ENCODE assay signal across 1 mouse cellular context in the genomic region with DNA sequence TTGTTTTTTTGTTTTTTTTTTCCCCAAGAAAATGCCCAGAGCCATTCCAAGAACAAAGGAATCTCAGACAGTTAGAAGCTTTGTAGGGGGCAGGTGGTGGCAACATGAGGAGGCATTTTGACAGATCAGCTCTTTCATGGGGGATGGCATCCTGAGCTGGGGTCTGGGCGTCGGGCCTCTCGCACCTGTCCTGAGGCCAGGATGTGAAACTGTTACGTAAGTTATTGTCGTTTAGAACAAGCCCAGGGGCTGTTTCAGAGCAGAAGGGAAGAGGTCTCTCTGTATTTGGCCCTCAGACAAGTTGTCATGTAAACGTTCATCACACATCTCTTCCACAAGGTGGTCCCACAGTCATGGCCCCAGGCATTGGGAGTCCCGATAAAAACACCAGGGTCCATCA.
TF ChIP-seq lines count a peak whose summit lies in the region.

No protein-coding gene starts in this region.

TF ChIP-seq in CH12.LX, 34 proteins besides CTCF, POLR2A, EP300 and RAD21 (continued from another document):
- no peak for TF ChIP-seq SMC3 (IDR thresholded peaks at IDR 0.05; ENCODE audit: low read depth, low read length)
- TF ChIP-seq HCFC1 (IDR thresholded peaks at IDR 0.05; ENCODE audit: low read depth, low read length), result no peak
- no peak for TF ChIP-seq ZKSCAN1 (IDR thresholded peaks at IDR 0.05; ENCODE audit: borderline replicate concordance, low read depth, low read length)
- TF ChIP-seq CHD2 (IDR thresholded peaks at IDR 0.05; ENCODE audit: low read length), result peak; percentile 72; the same call in 1 of the 2 replicates
- peak; percentile 70 for TF ChIP-seq MEF2A (IDR thresholded peaks at IDR 0.05; ENCODE audit: borderline replicate concordance, low read depth, low read length)
- TF ChIP-seq TCF12 (IDR thresholded peaks at IDR 0.05; ENCODE audit: low read depth, low read length), result peak; percentile 97
- TF ChIP-seq ZC3H11A (IDR thresholded peaks at IDR 0.05; ENCODE audit: low read depth, low read length), result no peak
- TF ChIP-seq E2F4 (IDR thresholded peaks at IDR 0.05; ENCODE audit: insufficient replicate concordance, low read depth, low read length), result peak; percentile 68; the same call in 1 of the 2 replicates
- 0 out of 2 replicates have a peak, but pooled peaks have one; percentile 35 for TF ChIP-seq POLR2AphosphoS2 (IDR thresholded peaks at IDR 0.05; ENCODE audit: low read depth, low read length)
- no peak for TF ChIP-seq UBTF (IDR thresholded peaks at IDR 0.05; ENCODE audit: low read depth, low read length)
- TF ChIP-seq MYC (IDR thresholded peaks at IDR 0.05; ENCODE audit: low read depth, low read length), result peak; percentile 42
- 0 out of 2 replicates have a peak, but pooled peaks have one; percentile 20 for TF ChIP-seq NELFE (IDR thresholded peaks at IDR 0.05; ENCODE audit: low read depth, low read length)
- peak; percentile 52 for TF ChIP-seq JUN (IDR thresholded peaks at IDR 0.05; ENCODE audit: insufficient read depth, low read depth, low read length)
- peak; percentile 67; the same call in 1 of the 2 replicates for TF ChIP-seq SIN3A (IDR thresholded peaks at IDR 0.05; ENCODE audit: low read length)
- no peak; the same call in 1 of the 2 replicates for TF ChIP-seq ELF1 (IDR thresholded peaks at IDR 0.05; ENCODE audit: low read depth, low read length)
- TF ChIP-seq IRF4 (IDR thresholded peaks at IDR 0.05; ENCODE audit: low read depth, low read length), result peak; percentile 94
